Mouse (Mus musculus) lung, adult 2 months (tissue): ENCODE data around the gene Nucb1.

ENCODE experiments used
- CTCF ChIP-seq: fragments of 200-500 bp; IDR thresholded peaks from 2 replicates; pipeline ENCODE4 v1.5.1; 2011; ENCODE audit warnings: mild to moderate bottlenecking, low read length, control low read depth; ENCODE audit not compliant: insufficient read depth
- POLR2A ChIP-seq: fragments of 200-500 bp; IDR thresholded peaks from 2 replicates; pipeline ENCODE4 v1.6.1; 2011; ENCODE audit warnings: low read depth, mild to moderate bottlenecking, control low read depth, low read length, borderline replicate concordance; ENCODE audit errors: extremely low read depth

- no peak for TF ChIP-seq CTCF
- no peak for TF ChIP-seq POLR2A
Measured at GRCm38 (mm10) chr7:45507583-45507982, 2.6 kb downstream of the Nucb1 start.
